Mouse (Mus musculus): ENCODE data around the gene Irf8.

DNA sequence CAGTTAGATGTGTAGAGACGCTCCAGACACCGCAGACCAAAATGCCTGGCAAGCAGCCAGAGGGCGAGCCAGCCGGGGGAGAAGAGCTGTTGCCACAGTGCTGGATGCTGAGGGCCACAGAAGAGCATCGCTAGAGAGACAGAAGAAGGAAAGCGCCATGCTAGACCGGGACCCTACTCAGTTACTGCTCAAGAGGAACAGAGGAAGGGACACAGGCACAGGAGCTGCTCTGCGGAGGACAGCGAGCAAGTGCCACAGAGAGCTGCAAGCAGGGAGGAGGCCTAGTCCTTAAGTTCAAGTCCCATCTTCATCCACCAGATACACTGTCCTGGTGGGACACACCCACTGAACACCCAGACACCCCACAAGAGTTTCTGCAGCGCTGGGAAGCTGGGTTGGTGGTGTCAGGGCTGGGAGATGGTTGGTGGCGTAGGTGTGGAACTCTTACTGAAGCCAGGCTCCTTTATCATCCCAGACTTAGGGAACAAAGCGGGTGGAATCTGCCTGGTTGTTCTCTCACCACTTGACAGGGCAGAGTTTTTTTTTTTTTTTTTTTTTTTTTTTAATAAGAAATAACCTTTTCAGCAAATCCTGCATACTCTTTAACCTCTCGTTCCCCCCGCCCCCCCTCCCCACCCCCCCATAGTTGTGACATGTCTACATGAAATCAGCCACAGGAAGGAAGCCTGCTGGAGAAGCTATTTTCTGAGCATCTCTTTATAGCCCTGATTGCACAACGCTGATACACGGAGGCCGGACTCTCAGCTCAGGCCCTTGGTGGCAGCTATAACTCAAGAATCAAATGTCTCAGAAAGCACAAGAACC lies 38.8 kb upstream of the Irf8 start:
- no peak for TF ChIP-seq CTCF (IDR thresholded peaks at IDR 0.05; ENCODE audit: low read depth)
- TF ChIP-seq EP300 (optimal IDR thresholded peaks at IDR 0.05), result no peak

Data from stomach, postnatal 0 days (tissue).